Mouse (Mus musculus) embryonic stem cell, embryonic (primary cell): ENCODE measurements at regions not wholly inside any gene's neighbourhood (a gene's known extent, or its start where the extent isn't known, plus 50 kb on each side); places are given as distances from the start of the nearest gene placed in this dataset.
"Not testable (repeated sequence)": the region's sequence is repeated elsewhere in the genome, so short reads cannot be mapped to it uniquely, and the experiment has no call there.

ENCODE experiments used
- CTCF ChIA-PET, 4 experiments: fragments of 300-600 bp in 2 of 4; fragments of 350-600 bp in 2 of 4; sonication (Branson Sonifier 250); formaldehyde crosslinking; loops; one replicate each; lab custom pipeline; 2022; ENCODE audit warnings: inconsistent platforms in 2 of 4; lab: Charles Lee
- POLR2A ChIA-PET, 4 experiments: fragments of 300-600 bp in 2 of 4; fragments of 350-600 bp in 2 of 4; sonication (Branson Sonifier 250); formaldehyde crosslinking; loops; one replicate each; lab custom pipeline; 2022; ENCODE audit warnings: antibody characterized with exemption in 4 of 4, inconsistent platforms in 1 of 4; lab: Charles Lee

GRCm38 (mm10) chr14:83861736-83862135 is 581.6 kb upstream of the Pcdh17 start:
- ChIA-PET CTCF (no interaction called here), POLR2A (no interaction called here)

- CTCF ChIA-PET = no interaction called here
- POLR2A ChIA-PET = no interaction called here
These were observed 580.7 kb upstream of the Pcdh17 start for GRCm38 (mm10) chr14:83862653-83863052.

- ChIA-PET CTCF (no interaction called here), POLR2A (no interaction called here)
These were observed 557.0 kb upstream of the Pcdh17 start for GRCm38 (mm10) chr14:83886393-83886792.

GRCm38 (mm10) chr14:83900711-83901110 is 542.7 kb upstream of the Pcdh17 start:
- CTCF ChIA-PET = interaction anchor here in 1 of 4 experiments (0.6 kb wide), 1 partner anchor 48 kb away, joined by 6 read pairs; no protein-coding TSS in a partner anchor
- POLR2A ChIA-PET = not testable (repeated sequence)

GRCm38 (mm10) chr14:83943101-83943500 is 500.3 kb upstream of the Pcdh17 start:
- CTCF ChIA-PET = no interaction called here
- POLR2A ChIA-PET = no interaction called here

- ChIA-PET CTCF (no interaction called here), POLR2A (no interaction called here)
These were observed 499.2 kb upstream of the Pcdh17 start for GRCm38 (mm10) chr14:83944176-83944575.

GRCm38 (mm10) chr14:83949696-83950095 is 493.7 kb upstream of the Pcdh17 start:
- ChIA-PET CTCF (no interaction called here), POLR2A (no interaction called here)

GRCm38 (mm10) chr14:83959111-83959510 is 484.3 kb upstream of the Pcdh17 start:
- ChIA-PET POLR2A (no interaction called here), CTCF (no interaction called here)

GRCm38 (mm10) chr14:83983566-83983965 is 459.8 kb upstream of the Pcdh17 start:
- CTCF ChIA-PET = no interaction called here
- POLR2A ChIA-PET = no interaction called here
